Mouse (Mus musculus): ENCODE measurements around the gene Map1b. TPM values are rescaled to one million over a fixed set of nuclear protein-coding genes. Genes with fewer than 3 reads are reported as not detected.

Map1b gene
- polyA plus RNA-seq, 1 experiment: not detected

DNA sequence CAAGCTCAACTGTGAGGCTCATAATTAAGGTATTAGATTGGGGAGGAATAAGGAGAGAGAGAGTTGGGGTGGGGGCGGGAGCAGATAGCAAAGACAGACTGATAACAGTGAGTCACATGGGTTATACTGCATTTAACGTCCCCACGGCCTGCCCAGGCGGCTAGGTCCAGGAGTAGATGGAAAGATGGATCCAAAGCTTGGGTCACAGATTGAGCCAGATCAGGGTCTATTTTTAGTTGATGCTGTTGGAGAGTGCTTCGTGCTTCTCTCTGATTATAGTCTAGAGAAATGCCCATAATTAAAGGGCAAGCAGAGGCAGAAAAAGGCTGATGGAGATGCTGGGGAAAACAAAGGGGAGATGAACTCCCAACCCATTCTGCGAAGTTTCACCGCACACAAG is 61.4 kb downstream of the Map1b start:
- Histone ChIP-seq H3K9me3 (peaks cover 29% of the 10 kb centered on the region), H3K36me3 (replicated peaks; ENCODE audit: low read length) (no peaks in the 10 kb centered on the region), H3K4me3 (replicated peaks) (no peak overlapping the region), H3K4me1 (no peaks in the 10 kb centered on the region), H3K27me3 (replicated peaks) (peaks cover 7% of the 10 kb centered on the region)
- TF ChIP-seq GATA1 (IDR thresholded peaks at IDR 0.05; ENCODE audit: borderline replicate concordance, low read length) (no peak), FLI1 (IDR thresholded peaks at IDR 0.05; ENCODE audit: low read length) (no peak)

DNA sequence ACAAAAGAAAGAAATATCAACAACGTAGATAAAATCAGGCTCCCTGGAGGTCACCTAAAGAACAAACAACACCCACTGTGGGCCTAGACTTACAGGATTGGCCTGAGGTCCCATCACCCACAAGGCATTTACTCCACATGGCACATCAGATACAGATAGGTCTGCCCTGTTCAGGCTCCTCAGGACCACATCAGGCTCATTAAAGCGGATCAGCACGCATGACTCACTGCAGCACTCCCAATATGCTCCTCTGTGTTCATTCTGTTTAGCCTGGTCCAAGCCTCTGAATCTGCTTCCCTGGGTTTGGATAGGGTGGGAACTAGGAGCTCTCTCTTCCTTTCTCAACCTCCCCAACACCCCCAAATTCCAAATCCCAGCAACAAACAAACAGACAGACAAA is 63.9 kb downstream of the Map1b start:
- TF ChIP-seq GATA1 (IDR thresholded peaks at IDR 0.05; ENCODE audit: borderline replicate concordance, low read length) (no peak), FLI1 (IDR thresholded peaks at IDR 0.05; ENCODE audit: low read length) (no peak)
- Histone ChIP-seq H3K4me3 (replicated peaks) (no peak overlapping the region), H3K9me3 (peaks cover 32% of the 10 kb centered on the region), H3K4me1 (no peaks in the 10 kb centered on the region), H3K27me3 (replicated peaks) (peaks cover 9% of the 10 kb centered on the region), H3K36me3 (replicated peaks; ENCODE audit: low read length) (no peaks in the 10 kb centered on the region)

DNA sequence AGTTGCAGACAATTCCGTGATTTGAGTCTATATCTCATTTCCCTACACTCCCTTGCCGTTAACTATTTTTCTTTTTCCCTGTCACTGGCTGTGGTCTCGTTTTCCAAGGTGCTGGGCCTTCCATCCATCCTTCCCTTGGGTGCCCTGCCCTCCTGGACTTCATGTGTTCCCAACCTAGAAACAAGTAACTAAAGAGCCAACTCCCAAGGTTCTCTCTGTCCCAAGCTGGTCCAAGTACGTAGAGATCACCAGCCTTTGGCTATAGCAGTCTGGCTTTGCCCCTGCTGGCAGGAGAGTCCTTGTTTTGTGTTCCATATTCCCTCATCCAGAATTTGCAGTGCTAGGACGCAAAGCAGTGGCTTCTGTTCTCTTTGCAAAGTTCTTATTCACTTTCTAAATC is 65.1 kb downstream of the Map1b start:
- TF ChIP-seq GATA1 (IDR thresholded peaks at IDR 0.05; ENCODE audit: borderline replicate concordance, low read length): no peak
- H3K4me1 ChIP-seq: no peaks in the 10 kb centered on the region
- no peak overlapping the region for H3K4me3 ChIP-seq (replicated peaks)
- H3K36me3 ChIP-seq (replicated peaks; ENCODE audit: low read length): no peaks in the 10 kb centered on the region
- H3K27me3 ChIP-seq (replicated peaks): peaks cover 16% of the 10 kb centered on the region
- H3K9me3 ChIP-seq: peaks cover 39% of the 10 kb centered on the region

DNA sequence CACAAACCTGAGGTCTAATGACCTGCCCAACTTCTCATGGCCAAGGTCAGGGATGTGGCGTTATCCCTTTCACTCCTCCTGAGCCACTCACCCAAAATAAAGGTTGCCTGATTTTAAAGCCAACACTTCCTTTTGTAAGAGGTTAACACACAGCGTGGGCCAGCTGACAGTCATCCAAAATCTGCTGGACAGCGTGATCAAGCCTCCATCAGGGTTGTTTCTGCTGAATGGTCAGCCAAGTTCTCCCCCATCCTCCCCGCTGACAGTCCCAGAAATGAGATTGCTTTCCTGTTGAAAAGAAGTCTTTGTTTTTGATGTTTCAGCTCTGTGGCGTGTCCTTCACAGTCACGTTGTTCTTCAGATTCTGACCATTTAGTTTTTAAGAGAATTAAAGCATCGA is 65.6 kb downstream of the Map1b start:
- no peak for TF ChIP-seq FLI1 (IDR thresholded peaks at IDR 0.05; ENCODE audit: low read length)
- no peak for TF ChIP-seq GATA1 (IDR thresholded peaks at IDR 0.05; ENCODE audit: borderline replicate concordance, low read length)
- Histone ChIP-seq H3K4me3 (replicated peaks) (no peak overlapping the region), H3K9me3 (peaks cover 39% of the 10 kb centered on the region), H3K4me1 (no peaks in the 10 kb centered on the region), H3K36me3 (replicated peaks; ENCODE audit: low read length) (no peaks in the 10 kb centered on the region), H3K27me3 (replicated peaks) (peaks cover 20% of the 10 kb centered on the region)

DNA sequence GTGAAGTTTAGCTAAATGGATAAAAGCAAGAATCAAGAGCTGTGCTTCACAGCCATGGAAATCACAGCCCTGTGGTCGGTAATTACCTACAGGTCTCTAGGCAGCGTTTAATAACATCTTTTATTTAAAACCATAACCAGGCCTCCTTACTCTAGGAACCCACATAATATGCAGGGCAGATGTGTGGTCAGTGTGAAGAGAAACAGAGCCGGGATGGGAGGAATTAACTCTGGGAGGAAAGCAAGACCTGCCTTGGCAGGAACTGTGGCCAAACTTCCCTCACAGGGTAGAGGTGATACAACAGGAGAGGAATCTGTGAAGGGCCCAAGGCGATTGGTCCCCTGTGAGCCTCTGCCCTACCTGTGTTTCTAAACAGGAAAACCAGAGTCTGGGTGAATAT is 66.8 kb downstream of the Map1b start:
- Histone ChIP-seq H3K4me1 (peaks cover 6% of the 10 kb centered on the region), H3K4me3 (replicated peaks) (no peak overlapping the region), H3K36me3 (replicated peaks; ENCODE audit: low read length) (no peaks in the 10 kb centered on the region), H3K27me3 (replicated peaks) (peaks cover 24% of the 10 kb centered on the region), H3K9me3 (peaks cover 39% of the 10 kb centered on the region)
- TF ChIP-seq GATA1 (IDR thresholded peaks at IDR 0.05; ENCODE audit: borderline replicate concordance, low read length) (no peak), FLI1 (IDR thresholded peaks at IDR 0.05; ENCODE audit: low read length) (no peak)

GRCm38 (mm10) chr13:99448278-99448677 is 68.1 kb downstream of the Map1b start:
- Histone ChIP-seq H3K4me3 (replicated peaks) (no peak overlapping the region), H3K36me3 (replicated peaks; ENCODE audit: low read length) (no peaks in the 10 kb centered on the region), H3K9me3 (peaks cover 39% of the 10 kb centered on the region), H3K4me1 (peaks cover 7% of the 10 kb centered on the region), H3K27me3 (replicated peaks) (peaks cover 35% of the 10 kb centered on the region)
- no peak for TF ChIP-seq FLI1 (IDR thresholded peaks at IDR 0.05; ENCODE audit: low read length)

- peaks cover 35% of the 10 kb centered on the region for H3K27me3 ChIP-seq (replicated peaks)
- TF ChIP-seq GATA1 (IDR thresholded peaks at IDR 0.05; ENCODE audit: borderline replicate concordance, low read length): no peak
- H3K9me3 ChIP-seq: peaks cover 35% of the 10 kb centered on the region
- H3K36me3 ChIP-seq (replicated peaks; ENCODE audit: low read length): no peaks in the 10 kb centered on the region
- H3K4me1 ChIP-seq: peaks cover 7% of the 10 kb centered on the region
- H3K4me3 ChIP-seq (replicated peaks): no peak overlapping the region
Observed at GRCm38 (mm10) chr13:99447403-99448199, 68.7 kb downstream of the Map1b start.

DNA sequence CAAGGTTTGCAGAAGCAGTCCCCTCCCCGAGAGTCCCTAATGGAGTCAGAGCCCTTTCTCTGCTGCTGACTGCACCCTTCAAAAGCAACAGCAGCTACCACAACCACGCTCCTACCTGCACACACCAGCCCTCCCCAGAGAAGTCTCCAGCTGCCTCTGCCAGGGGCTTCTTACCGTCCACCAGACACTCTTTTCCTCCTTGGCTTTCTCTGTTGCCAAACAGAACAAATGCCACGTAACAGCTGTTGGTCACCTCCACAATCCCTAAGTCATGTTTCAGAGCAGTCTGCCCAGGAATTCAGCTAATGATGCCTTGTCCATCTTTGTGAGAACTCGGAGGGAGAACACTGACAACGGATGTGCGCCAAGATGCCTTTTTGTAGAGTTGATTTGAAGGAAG is 69.3 kb downstream of the Map1b start:
- no peak for TF ChIP-seq GATA1 (IDR thresholded peaks at IDR 0.05; ENCODE audit: borderline replicate concordance, low read length)
- TF ChIP-seq FLI1 (IDR thresholded peaks at IDR 0.05; ENCODE audit: low read length): no peak
- H3K27me3 ChIP-seq (replicated peaks): peaks cover 35% of the 10 kb centered on the region
- H3K4me3 ChIP-seq (replicated peaks): no peak overlapping the region
- peaks cover 29% of the 10 kb centered on the region for H3K9me3 ChIP-seq
- peaks cover 7% of the 10 kb centered on the region for H3K4me1 ChIP-seq
- H3K36me3 ChIP-seq (replicated peaks; ENCODE audit: low read length): no peaks in the 10 kb centered on the region

DNA sequence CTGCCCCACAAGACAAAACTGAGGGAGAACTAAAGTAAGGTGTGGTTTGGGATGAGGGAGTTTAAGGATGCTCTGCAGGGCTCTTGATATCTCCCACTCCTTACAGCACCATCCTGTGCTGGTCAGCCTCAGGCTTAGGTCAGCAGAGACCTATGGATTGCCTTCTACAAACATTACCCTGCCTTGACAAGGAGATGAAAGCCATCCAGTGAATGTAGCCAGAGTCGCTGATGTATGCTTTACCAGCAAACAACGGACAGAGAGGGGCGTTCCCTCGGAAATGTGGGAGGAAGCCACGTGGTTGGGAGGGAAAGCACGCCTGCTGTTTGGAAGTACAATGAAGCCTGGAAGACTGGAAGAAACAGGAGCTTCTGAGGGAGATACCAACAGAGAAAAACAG is 71.5 kb downstream of the Map1b start:
- H3K9me3 ChIP-seq: peaks cover 12% of the 10 kb centered on the region
- peaks cover 7% of the 10 kb centered on the region for H3K4me1 ChIP-seq
- no peaks in the 10 kb centered on the region for H3K36me3 ChIP-seq (replicated peaks; ENCODE audit: low read length)
- H3K4me3 ChIP-seq (replicated peaks): peak overlapping the region; percentile 66
- TF ChIP-seq GATA1 (IDR thresholded peaks at IDR 0.05; ENCODE audit: borderline replicate concordance, low read length): no peak
- no peak for TF ChIP-seq FLI1 (IDR thresholded peaks at IDR 0.05; ENCODE audit: low read length)
- peaks cover 34% of the 10 kb centered on the region for H3K27me3 ChIP-seq (replicated peaks)

GRCm38 (mm10) chr13:99444431-99444871 is 71.9 kb downstream of the Map1b start:
- no peak for TF ChIP-seq GATA1 (IDR thresholded peaks at IDR 0.05; ENCODE audit: borderline replicate concordance, low read length)
- no peak for TF ChIP-seq FLI1 (IDR thresholded peaks at IDR 0.05; ENCODE audit: low read length)
- Histone ChIP-seq H3K36me3 (replicated peaks; ENCODE audit: low read length) (no peaks in the 10 kb centered on the region), H3K9me3 (peaks cover 12% of the 10 kb centered on the region), H3K4me3 (replicated peaks) (no peak overlapping the region), H3K27me3 (replicated peaks) (peaks cover 34% of the 10 kb centered on the region), H3K4me1 (peaks cover 7% of the 10 kb centered on the region)
